Mouse (Mus musculus): ENCODE results near the gene Bcl11a. TPM values are rescaled to one million over a fixed set of nuclear protein-coding genes. Genes with fewer than 3 reads are reported as not detected.

The Bcl11a gene
- total RNA-seq (2023): 16.1 TPM

DNA sequence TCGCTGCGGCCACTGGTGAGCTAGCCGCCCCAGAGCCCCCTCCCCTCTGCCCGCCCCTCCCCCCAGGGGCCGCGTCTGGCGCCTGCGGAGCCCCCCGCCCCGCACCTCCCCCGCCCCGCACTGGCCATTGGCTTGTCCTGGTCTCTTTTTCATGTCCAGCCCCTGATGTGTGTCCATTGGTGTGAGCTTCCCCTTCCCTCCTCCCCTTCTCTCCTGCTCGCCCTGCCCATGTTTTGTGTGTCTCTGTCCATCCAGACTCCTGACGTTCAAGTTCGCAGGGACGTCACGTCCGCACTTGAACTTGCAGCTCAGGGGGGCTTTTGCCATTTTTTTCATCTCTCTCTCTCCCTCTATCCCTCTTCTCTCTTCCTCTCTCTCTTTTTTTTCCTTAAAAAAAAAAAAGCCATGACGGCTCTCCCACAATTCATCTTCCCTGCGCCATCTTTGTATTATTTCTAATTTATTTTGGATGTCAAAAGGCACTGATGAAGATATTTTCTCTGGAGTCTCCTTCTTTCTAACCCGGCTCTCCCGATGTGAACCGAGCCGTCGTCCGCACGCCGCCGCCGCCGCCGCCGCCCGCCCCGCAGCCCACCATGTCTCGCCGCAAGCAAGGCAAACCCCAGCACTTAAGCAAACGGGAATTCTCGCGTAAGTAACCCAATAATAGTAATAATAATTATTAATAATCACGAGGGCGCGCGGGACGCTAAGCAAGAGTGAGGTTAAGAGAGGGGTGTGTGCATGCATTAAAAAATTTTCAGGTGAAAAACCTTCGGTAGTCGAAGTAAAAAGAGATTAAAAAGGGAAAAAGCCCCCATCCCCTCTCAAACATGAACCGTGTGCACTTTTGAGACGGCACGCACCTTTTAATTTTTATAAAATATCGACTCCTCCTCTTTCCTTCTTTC, at the start of gene Bcl11a:
Bcl11a (plus strand) TSS at position 262 of the 911 bp plus-strand sequence.

DNA sequence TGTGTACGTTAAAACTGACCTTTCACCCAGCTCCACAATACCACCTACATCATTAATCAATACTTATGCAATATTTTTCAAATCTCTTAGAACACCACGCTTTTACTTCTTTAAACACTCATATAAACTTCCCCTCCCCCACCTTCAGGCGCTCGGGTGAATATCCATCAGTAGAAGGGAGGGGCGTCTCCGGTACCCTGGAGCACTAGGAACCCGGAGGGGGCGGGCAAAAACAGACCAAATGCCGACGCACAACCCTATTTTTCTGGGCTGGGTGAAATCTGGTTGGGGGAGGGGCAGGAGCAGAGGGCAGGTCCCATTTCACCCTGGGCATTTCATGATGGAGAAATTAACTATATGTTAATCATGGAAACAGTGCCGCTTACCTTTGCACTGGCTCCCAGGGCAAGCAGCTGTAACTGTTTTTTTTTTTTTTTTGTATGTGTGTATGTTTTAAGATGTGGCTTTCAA, 3.2 kb upstream of the Bcl11a start, which contains the start of gene A830031A19Rik:
A830031A19Rik (minus strand) TSS at position 421 of the 471 bp plus-strand sequence.

Other genes starting within 250 kb of the Bcl11a start
- 33.6 TPM for gene Papolg, start 182.8 kb upstream of the Bcl11a start, total RNA-seq (2023)
- gene A830031A19Rik, start 3.0 kb upstream of the Bcl11a start, total RNA-seq (2023): not detected

Data from CD8-positive naive resting alpha-beta T cell, adult 57 days (primary cell).